In genomic region chr8:84936041-84936961, GRCm38 (mm10) we compare ENCODE assay signal across 10 mouse cellular contexts. TPM values are rescaled to one million over a fixed set of nuclear protein-coding genes. Genes with fewer than 3 reads are reported as not detected.
DNase-seq lines count a peak whose midpoint lies in the region; ATAC-seq and TF ChIP-seq lines count a peak whose summit lies in the region.
"Had no signal": no experiment of that assay in that cellular context is flagged by ENCODE, and none has a peak within 500 bp of the region (broad histone marks: within the 10 kb centered on the region; RNA-seq: fewer than 3 reads in every experiment).

No protein-coding gene starts in this region.

- H3K4me3 ChIP-seq in left cerebral cortex, adult 2 months = peak overlapping the region; percentile 89
- peak overlapping the region; percentile 44 for H3K4me3 ChIP-seq in embryonic facial prominence, embryonic 12.5 days
- peak overlapping the region; percentile 35 for H3K4me3 ChIP-seq in intestine, postnatal 0 days (ENCODE audit: low read depth, low read length)
- H3K4me3 ChIP-seq in neural tube, embryonic 14.5 days (ENCODE audit: low read depth, low read length) = peak overlapping the region; percentile 98

- WGBS in embryonic facial prominence, embryonic 12.5 days = 24% methylated on average over 23 of the region's 23 CpGs
- 25% methylated on average over 23 of the region's 23 CpGs for WGBS in intestine, postnatal 0 days
- 11% methylated on average over 23 of the region's 23 CpGs for whole genome bisulfite sequencing in neural tube, embryonic 14.5 days

- peaks cover 16% of the 10 kb centered on the region for H3K4me1 ChIP-seq in embryonic facial prominence, embryonic 12.5 days
- no peaks in the 10 kb centered on the region for H3K4me1 ChIP-seq in intestine, postnatal 0 days (replicated peaks; ENCODE audit: control insufficient read depth, insufficient read depth, low read length)
- H3K4me1 ChIP-seq in neural tube, embryonic 14.5 days (ENCODE audit: control insufficient read depth, insufficient read depth, low read length) = peaks cover 22% of the 10 kb centered on the region

- H3K9ac ChIP-seq in embryonic facial prominence, embryonic 12.5 days = peak overlapping the region; percentile 41; the same call in 1 of the 2 replicates
- no peak overlapping the region for H3K9ac ChIP-seq in intestine, postnatal 0 days (ENCODE audit: low read depth, low read length)
- H3K9ac ChIP-seq in neural tube, embryonic 14.5 days (replicated peaks; ENCODE audit: low read depth, low read length) = peak overlapping the region; percentile 99

- intact Hi-C loops in left cerebral cortex, adult 2 months (cut with DNase I) = no loop called here
- intact Hi-C loops in left cerebral cortex, postnatal 4 days (cut with DNase I) = no loop called here

- peaks cover 76% of the 10 kb centered on the region for H3K27me3 ChIP-seq in embryonic facial prominence, embryonic 12.5 days
- peaks cover 62% of the 10 kb centered on the region for H3K27me3 ChIP-seq in intestine, postnatal 0 days (replicated peaks; ENCODE audit: control insufficient read depth, insufficient read depth, low read length)
- H3K27me3 ChIP-seq in neural tube, embryonic 14.5 days (ENCODE audit: control insufficient read depth, insufficient read depth, low read length) = peaks cover 2% of the 10 kb centered on the region; the same call in 1 of the 2 replicates

- no peaks in the 10 kb centered on the region for H3K36me3 ChIP-seq in embryonic facial prominence, embryonic 12.5 days
- no peaks in the 10 kb centered on the region for H3K36me3 ChIP-seq in intestine, postnatal 0 days (ENCODE audit: control insufficient read depth, insufficient read depth)
- peaks cover 5% of the 10 kb centered on the region; the same call in 1 of the 2 replicates for H3K36me3 ChIP-seq in neural tube, embryonic 14.5 days (ENCODE audit: control insufficient read depth, insufficient read depth, low read length)

- H3K9me3 ChIP-seq in embryonic facial prominence, embryonic 12.5 days = no peaks in the 10 kb centered on the region
- no peaks in the 10 kb centered on the region for H3K9me3 ChIP-seq in intestine, postnatal 0 days (ENCODE audit: control insufficient read depth)
- no peaks in the 10 kb centered on the region for H3K9me3 ChIP-seq in neural tube, embryonic 14.5 days (ENCODE audit: control insufficient read depth, low read length)

- TF ChIP-seq CTCF in left cerebral cortex, adult 2 months (IDR thresholded peaks at IDR 0.05) = no peak
- TF ChIP-seq CTCF in intestine, postnatal 0 days (IDR thresholded peaks at IDR 0.05; ENCODE audit: low read depth) = no peak

- H3K4me2 ChIP-seq in embryonic facial prominence, embryonic 12.5 days (replicated peaks) = peak overlapping the region; percentile 74
- peak overlapping the region; percentile 62 for H3K4me2 ChIP-seq in intestine, postnatal 0 days (replicated peaks; ENCODE audit: low read depth)
- peak overlapping the region; percentile 97 for H3K4me2 ChIP-seq in neural tube, embryonic 14.5 days (ENCODE audit: low read depth, low read length)

- peak overlapping the region; percentile 91 for H3K27ac ChIP-seq in left cerebral cortex, adult 2 months
- H3K27ac ChIP-seq in embryonic facial prominence, embryonic 12.5 days = no peak overlapping the region
- no peak overlapping the region for H3K27ac ChIP-seq in intestine, postnatal 0 days (ENCODE audit: low read depth, low read length)
- H3K27ac ChIP-seq in neural tube, embryonic 14.5 days (ENCODE audit: low read depth, low read length) = peak overlapping the region; percentile 96

- no peak for ATAC-seq in embryonic facial prominence, embryonic 12.5 days (ENCODE audit: insufficient number of reproducible peaks, insufficient read depth, low FRiP score, low TSS enrichment)
- no peak; the same call in 1 of the 2 replicates for ATAC-seq in intestine, postnatal 0 days
- ATAC-seq in neural tube, embryonic 14.5 days (ENCODE audit: low read depth) = peak; percentile 55

- no peak for DNase-seq in left cerebral cortex, adult 2 months (ENCODE audit: extremely low spot score in 1 of 2, low spot score in 2 of 2)
- DNase-seq in left cerebral cortex, postnatal 4 days = no peak
- no peak for DNase-seq in testis, postnatal 10 days (ENCODE audit: low spot score)
- no peak for DNase-seq in frontal cortex, postnatal 25 days (ENCODE audit: low spot score in 2 of 2)
- DNase-seq in spleen, adult 12 weeks (ENCODE audit: low spot score) = no peak

RNA-seq across cellular contexts. Expression of gene Mast1, which starts 0.9 kb away (rescaled TPM):
- total RNA-seq in left cerebral cortex, adult 2 months (2021) = 10 to 100 TPM; 89.4 to 95.7 TPM
- 100 to 1,000 TPM; 195 to 210 TPM for total RNA-seq in left cerebral cortex, postnatal 4 days (2021)
- polyA plus RNA-seq in embryonic facial prominence, embryonic 12.5 days (2016; fragmentation: Nextera tagmentation; extraction: Ambion mirVana) = 5.3 and 5.7 TPM in 2 replicates
- polyA plus RNA-seq in intestine, postnatal 0 days (2015; fragmentation: Nextera tagmentation; extraction: Ambion mirVana) = 1.1 TPM in 2 replicates
- 75.6 and 79.8 TPM in 2 replicates for polyA plus RNA-seq in neural tube, embryonic 14.5 days (2014; fragmentation: Nextera tagmentation; extraction: Ambion mirVana)

RNA-seq across cellular contexts. Expression of gene Rtbdn, which starts 10.5 kb away (rescaled TPM):
- 1 to 10 TPM; 1.1 to 1.2 TPM for total RNA-seq in left cerebral cortex, adult 2 months (2021)
- total RNA-seq in left cerebral cortex, postnatal 4 days (2021) = 1 to 10 TPM; 6.7 to 8.3 TPM
- 0.50 and 0.52 TPM in 2 replicates for polyA plus RNA-seq in embryonic facial prominence, embryonic 12.5 days (2016; fragmentation: Nextera tagmentation; extraction: Ambion mirVana)
- polyA plus RNA-seq in intestine, postnatal 0 days (2015; fragmentation: Nextera tagmentation; extraction: Ambion mirVana) = 0.12 TPM in 2 replicates
- 1.3 and 3.5 TPM in 2 replicates for polyA plus RNA-seq in neural tube, embryonic 14.5 days (2014; fragmentation: Nextera tagmentation; extraction: Ambion mirVana)
- total RNA-seq: hematopoietic stem cell, adult 5-6 weeks had no signal
- polyA plus RNA-seq: spleen, adult 2 months had no signal

RNA-seq across cellular contexts. Expression of gene Dnase2a, which starts 27.9 kb away (rescaled TPM):
- total RNA-seq in left cerebral cortex, adult 2 months (2021) = 1 to 10 TPM; 4.3 to 5.1 TPM
- total RNA-seq in left cerebral cortex, postnatal 4 days (2021) = 1 to 10 TPM; 2.8 to 4.1 TPM
- 14.8 and 15.4 TPM in 2 replicates for polyA plus RNA-seq in embryonic facial prominence, embryonic 12.5 days (2016; fragmentation: Nextera tagmentation; extraction: Ambion mirVana)
- polyA plus RNA-seq in intestine, postnatal 0 days (2015; fragmentation: Nextera tagmentation; extraction: Ambion mirVana) = 8.9 and 11.0 TPM in 2 replicates
- 5.0 and 5.3 TPM in 2 replicates for polyA plus RNA-seq in neural tube, embryonic 14.5 days (2014; fragmentation: Nextera tagmentation; extraction: Ambion mirVana)

RNA-seq across cellular contexts. Expression of gene Gm49661, which starts 32.9 kb away (rescaled TPM):
- total RNA-seq in left cerebral cortex, adult 2 months (2021) = not detected
- not detected for total RNA-seq in left cerebral cortex, postnatal 4 days (2021)
- polyA plus RNA-seq in embryonic facial prominence, embryonic 12.5 days (2016; fragmentation: Nextera tagmentation; extraction: Ambion mirVana) = not detected in 2 replicates
- polyA plus RNA-seq in intestine, postnatal 0 days (2015; fragmentation: Nextera tagmentation; extraction: Ambion mirVana) = 1.3 and 2.1 TPM in 2 replicates
- polyA plus RNA-seq in neural tube, embryonic 14.5 days (2014; fragmentation: Nextera tagmentation; extraction: Ambion mirVana) = not detected in 2 replicates
- total RNA-seq: hematopoietic stem cell, adult 5-6 weeks had no signal
- polyA plus RNA-seq: spleen, adult 2 months had no signal

RNA-seq across cellular contexts. Expression of gene Prdx2, which starts 33.1 kb away (rescaled TPM):
- total RNA-seq in left cerebral cortex, adult 2 months (2021) = 100 to 1,000 TPM; 319 to 333 TPM
- total RNA-seq in left cerebral cortex, postnatal 4 days (2021) = 100 to 1,000 TPM; 665 to 681 TPM
- polyA plus RNA-seq in embryonic facial prominence, embryonic 12.5 days (2016; fragmentation: Nextera tagmentation; extraction: Ambion mirVana) = 1,038 and 1,130 TPM in 2 replicates
- polyA plus RNA-seq in intestine, postnatal 0 days (2015; fragmentation: Nextera tagmentation; extraction: Ambion mirVana) = 313 and 319 TPM in 2 replicates
- polyA plus RNA-seq in neural tube, embryonic 14.5 days (2014; fragmentation: Nextera tagmentation; extraction: Ambion mirVana) = 1,214 and 1,252 TPM in 2 replicates

Comparison
In these comparisons a context has a peak if more than half of its experiments do, and no peak if none do; other contexts are left out.
1. H3K27ac ChIP-seq: peak in left cerebral cortex, adult 2 months (single experiment) and neural tube, embryonic 14.5 days (single experiment); none in embryonic facial prominence, embryonic 12.5 days (single experiment) and intestine, postnatal 0 days (single experiment).
2. H3K4me3 ChIP-seq: peak in every context shown above with its lines; median percentile 98 in neural tube, embryonic 14.5 days; 89 in left cerebral cortex, adult 2 months; 44 in embryonic facial prominence, embryonic 12.5 days; 35 in intestine, postnatal 0 days.
3. RNA of gene Mast1, which starts 0.9 kb away (polyA plus RNA-seq): 75.6 to 79.8 TPM in neural tube, embryonic 14.5 days; 5.3 to 5.7 TPM in embryonic facial prominence, embryonic 12.5 days and 1.1 TPM in intestine, postnatal 0 days; every median in the first group is over 10 times any median in the second.
4. Peak in every context shown above with its lines, with median percentiles within 50 percentile points of each other: H3K4me2 ChIP-seq.